Mouse (Mus musculus): ENCODE measurements around the gene Gm17332. TPM values are rescaled to one million over a fixed set of nuclear protein-coding genes. Genes with fewer than 3 reads are reported as not detected.
A peak's percentile ranks its signal among the peaks of the same experiment; 100 is the strongest.
"Not testable (repeated sequence)": the region's sequence is repeated elsewhere in the genome, so short reads cannot be mapped to it uniquely, and the experiment has no call there.

Gene Gm17332
- polyA plus RNA-seq, 1 experiment from 2014 or later, result not detected

DNA sequence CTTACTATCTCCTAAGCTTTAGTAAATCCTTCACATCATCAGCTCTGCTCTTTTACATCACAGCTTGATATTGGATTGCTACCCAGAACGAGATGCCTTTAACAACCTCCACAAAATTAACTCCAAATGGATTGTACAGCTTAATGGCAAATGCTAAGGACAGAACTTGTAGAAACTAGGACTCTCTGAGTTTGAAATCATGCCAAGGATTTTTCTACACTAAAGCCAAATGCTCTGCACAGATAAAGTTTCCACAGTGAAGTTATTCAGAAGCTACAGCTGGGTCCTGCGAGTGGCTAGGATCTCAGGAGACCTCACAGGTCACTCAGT, 13.5 kb downstream of the Gm17332 start:
- Histone ChIP-seq H3K27ac (ENCODE audit: low read depth, low read length) (no peak overlapping the region), H3K36me3 (ENCODE audit: control insufficient read depth, insufficient read depth, low read length) (no peaks in the 10 kb centered on the region), H3K4me3 (ENCODE audit: low read depth, low read length) (peak overlapping the region; percentile 48), H3K9ac (ENCODE audit: low read depth, low read length) (no peak overlapping the region), H3K4me1 (ENCODE audit: control insufficient read depth, insufficient read depth, low read length) (no peaks in the 10 kb centered on the region), H3K4me2 (peak overlapping the region; percentile 77), H3K27me3 (ENCODE audit: control insufficient read depth, insufficient read depth, low read length) (no peaks in the 10 kb centered on the region), H3K9me3 (replicated peaks; ENCODE audit: control insufficient read depth, low read length) (no peaks in the 10 kb centered on the region)
- ATAC-seq (replicated peaks; ENCODE audit: insufficient number of reproducible peaks, low FRiP score, low TSS enrichment), result no peak
- WGBS (ENCODE audit: insufficient replicate concordance), result 36% methylated on average over 2 of the region's 2 CpGs

GRCm38 (mm10) chr11:31157021-31157420, 25.2 kb downstream of the Gm17332 start:
- Histone ChIP-seq H3K36me3 (ENCODE audit: control insufficient read depth, insufficient read depth, low read length) (no peaks in the 10 kb centered on the region), H3K4me2 (no peak overlapping the region), H3K4me3 (ENCODE audit: low read depth, low read length) (no peak overlapping the region), H3K27me3 (ENCODE audit: control insufficient read depth, insufficient read depth, low read length) (no peaks in the 10 kb centered on the region), H3K4me1 (ENCODE audit: control insufficient read depth, insufficient read depth, low read length) (no peaks in the 10 kb centered on the region), H3K9ac (ENCODE audit: low read depth, low read length) (no peak overlapping the region), H3K9me3 (replicated peaks; ENCODE audit: control insufficient read depth, low read length) (no peaks in the 10 kb centered on the region), H3K27ac (ENCODE audit: low read depth, low read length) (no peak overlapping the region)
- 69% methylated on average over 3 of the region's 3 CpGs for WGBS (ENCODE audit: insufficient replicate concordance)
- no peak for ATAC-seq (replicated peaks; ENCODE audit: insufficient number of reproducible peaks, low FRiP score, low TSS enrichment)

DNA sequence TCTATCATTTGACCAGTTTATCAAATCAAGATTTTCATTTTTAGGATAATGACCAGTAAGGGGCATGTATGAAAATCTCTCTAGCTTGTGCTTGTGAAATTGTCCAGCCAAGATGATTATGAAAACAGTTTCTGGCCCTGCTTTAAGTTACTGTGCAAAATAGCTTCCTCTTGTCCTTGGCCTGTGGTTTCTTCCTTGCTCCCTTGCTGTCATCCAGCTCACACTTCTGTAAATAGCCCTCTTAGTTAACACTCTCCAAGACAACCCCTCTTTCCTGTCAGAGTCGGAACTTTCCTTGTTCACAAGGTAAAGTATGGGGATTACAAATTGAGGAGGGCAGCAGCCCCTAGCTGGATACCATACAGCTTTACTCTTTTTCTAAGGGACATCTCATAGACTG, 43.9 kb downstream of the Gm17332 start:
- 22% methylated on average over 1 of the region's 1 CpGs for WGBS (ENCODE audit: insufficient replicate concordance)
- not testable (repeated sequence) for H3K4me2 ChIP-seq

GRCm38 (mm10) chr11:31134824-31135223, 47.4 kb downstream of the Gm17332 start:
- H3K27me3 ChIP-seq (ENCODE audit: control insufficient read depth, insufficient read depth, low read length); H3K4me1 ChIP-seq (ENCODE audit: control insufficient read depth, insufficient read depth, low read length); H3K9me3 ChIP-seq (replicated peaks; ENCODE audit: control insufficient read depth, low read length); H3K9ac ChIP-seq (ENCODE audit: low read depth, low read length); H3K36me3 ChIP-seq (ENCODE audit: control insufficient read depth, insufficient read depth, low read length); H3K27ac ChIP-seq (ENCODE audit: low read depth, low read length); ATAC-seq (replicated peaks; ENCODE audit: insufficient number of reproducible peaks, low FRiP score, low TSS enrichment); H3K4me2 ChIP-seq; H3K4me3 ChIP-seq (ENCODE audit: low read depth, low read length): not testable (repeated sequence)
- WGBS (ENCODE audit: insufficient replicate concordance), result 84% methylated on average over 1 of the region's 1 CpGs

More for the DNA sequence above, 43.9 kb downstream of the Gm17332 start:
- H3K27ac ChIP-seq (ENCODE audit: low read depth, low read length); H3K9me3 ChIP-seq (replicated peaks; ENCODE audit: control insufficient read depth, low read length); H3K4me3 ChIP-seq (ENCODE audit: low read depth, low read length); H3K36me3 ChIP-seq (ENCODE audit: control insufficient read depth, insufficient read depth, low read length); H3K4me1 ChIP-seq (ENCODE audit: control insufficient read depth, insufficient read depth, low read length); H3K27me3 ChIP-seq (ENCODE audit: control insufficient read depth, insufficient read depth, low read length); H3K9ac ChIP-seq (ENCODE audit: low read depth, low read length); ATAC-seq (replicated peaks; ENCODE audit: insufficient number of reproducible peaks, low FRiP score, low TSS enrichment): not testable (repeated sequence)

DNA sequence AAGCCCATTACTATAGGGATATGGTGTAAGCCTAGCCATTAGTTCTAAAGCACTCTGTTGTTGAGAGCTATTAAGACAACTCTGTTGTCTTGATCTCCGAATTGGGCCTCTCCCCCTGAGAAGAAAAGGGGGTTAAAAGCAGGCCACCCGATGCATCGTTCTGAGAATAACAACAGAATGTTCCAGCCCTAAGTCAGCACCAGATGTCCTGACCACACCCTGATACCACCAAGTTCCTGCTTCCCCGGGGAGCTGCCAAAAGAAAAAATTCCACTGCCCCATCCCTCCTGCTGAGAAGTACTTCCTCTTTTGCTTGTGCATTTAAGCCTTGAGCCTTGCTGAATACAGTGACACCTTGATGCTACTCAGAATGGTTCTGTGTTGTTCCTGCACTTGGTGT, 48.5 kb downstream of the Gm17332 start:
- 69% methylated on average over 4 of the region's 4 CpGs for WGBS (ENCODE audit: insufficient replicate concordance)
- H3K4me3 ChIP-seq (ENCODE audit: low read depth, low read length); H3K36me3 ChIP-seq (ENCODE audit: control insufficient read depth, insufficient read depth, low read length); H3K27me3 ChIP-seq (ENCODE audit: control insufficient read depth, insufficient read depth, low read length); ATAC-seq (replicated peaks; ENCODE audit: insufficient number of reproducible peaks, low FRiP score, low TSS enrichment); H3K9me3 ChIP-seq (replicated peaks; ENCODE audit: control insufficient read depth, low read length); H3K27ac ChIP-seq (ENCODE audit: low read depth, low read length); H3K4me2 ChIP-seq; H3K9ac ChIP-seq (ENCODE audit: low read depth, low read length); H3K4me1 ChIP-seq (ENCODE audit: control insufficient read depth, insufficient read depth, low read length): not testable (repeated sequence)

Other genes starting within 250 kb of the Gm17332 start
- 12.6 TPM in 2 replicates for gene Erlec1, start 228.1 kb downstream of the Gm17332 start, polyA plus RNA-seq (2014; fragmentation: Nextera tagmentation; extraction: Ambion mirVana)
- gene Chac2, start 196.1 kb downstream of the Gm17332 start, polyA plus RNA-seq (2014; fragmentation: Nextera tagmentation; extraction: Ambion mirVana), result 16.7 and 17.2 TPM in 2 replicates
- gene Stc2, start 187.6 kb upstream of the Gm17332 start, polyA plus RNA-seq (2014; fragmentation: Nextera tagmentation; extraction: Ambion mirVana), result 1.3 and 1.8 TPM in 2 replicates

Data from heart, embryonic 11.5 days (tissue).